Mouse (Mus musculus): ENCODE measurements at regions not wholly inside any gene's neighbourhood (a gene's known extent, or its start where the extent isn't known, plus 50 kb on each side); places are given as distances from the start of the nearest gene placed in this dataset.
A peak's percentile ranks its signal among the peaks of the same experiment; 100 is the strongest.

- H3K9me3 ChIP-seq (ENCODE audit: control insufficient read depth, low read length) = no peaks in the 10 kb centered on the region
- peaks cover 0 to 3% of the 10 kb centered on the region in 2 experiments; a peak in 1 of 4 replicates for H3K4me1 ChIP-seq (ENCODE audit: control insufficient read depth in 2 of 2, insufficient read depth in 2 of 2, low read length in 2 of 2)
- no peaks in the 10 kb centered on the region for H3K36me3 ChIP-seq (ENCODE audit: control insufficient read depth, insufficient read depth, low read length)
- no peak overlapping the region for H3K4me3 ChIP-seq (ENCODE audit: control insufficient read depth in 1 of 2, insufficient read depth in 1 of 2, low read depth in 1 of 2, low read length in 2 of 2)
- H3K27me3 ChIP-seq (ENCODE audit: control insufficient read depth, insufficient read depth, low read length) = no peaks in the 10 kb centered on the region
- H3K9ac ChIP-seq (ENCODE audit: low read length) = no peak overlapping the region
- 83% methylated on average over 3 of the region's 3 CpGs for WGBS
- ATAC-seq (ENCODE audit: insufficient number of reproducible peaks, insufficient read depth, low FRiP score, low read depth) = no peak
- no peak overlapping the region for H3K27ac ChIP-seq (replicated peaks in 1 of 2; ENCODE audit: control insufficient read depth in 1 of 2, insufficient read depth in 1 of 2, low read depth in 2 of 2, low read length in 2 of 2)
- H3K4me2 ChIP-seq (ENCODE audit: low read length) = no peak overlapping the region
Measured at GRCm38 (mm10) chr11:90122709-90123108, 64.8 kb upstream of the Gm45716 start.

GRCm38 (mm10) chr11:90123851-90124250 lies 63.6 kb upstream of the Gm45716 start:
- ATAC-seq (ENCODE audit: insufficient number of reproducible peaks, insufficient read depth, low FRiP score, low read depth) = no peak

GRCm38 (mm10) chr11:90126289-90126688 lies 61.2 kb upstream of the Gm45716 start:
- 74% methylated on average over 4 of the region's 4 CpGs for WGBS
- no peak overlapping the region for H3K27ac ChIP-seq (replicated peaks in 1 of 2; ENCODE audit: control insufficient read depth in 1 of 2, insufficient read depth in 1 of 2, low read depth in 2 of 2, low read length in 2 of 2)
- no peaks in the 10 kb centered on the region for H3K27me3 ChIP-seq (ENCODE audit: control insufficient read depth, insufficient read depth, low read length)
- ATAC-seq (ENCODE audit: insufficient number of reproducible peaks, insufficient read depth, low FRiP score, low read depth) = no peak
- H3K4me2 ChIP-seq (ENCODE audit: low read length) = no peak overlapping the region
- no peaks in the 10 kb centered on the region for H3K36me3 ChIP-seq (ENCODE audit: control insufficient read depth, insufficient read depth, low read length)
- no peaks in the 10 kb centered on the region for H3K9me3 ChIP-seq (ENCODE audit: control insufficient read depth, low read length)
- H3K4me1 ChIP-seq (ENCODE audit: control insufficient read depth in 2 of 2, insufficient read depth in 2 of 2, low read length in 2 of 2) = peaks cover 13 to 15% of the 10 kb centered on the region in 2 experiments
- H3K9ac ChIP-seq (ENCODE audit: low read length) = no peak overlapping the region
- no peak overlapping the region for H3K4me3 ChIP-seq (ENCODE audit: control insufficient read depth in 1 of 2, insufficient read depth in 1 of 2, low read depth in 1 of 2, low read length in 2 of 2)

More at GRCm38 (mm10) chr11:90123851-90124250, 63.6 kb upstream of the Gm45716 start:
- no peaks in the 10 kb centered on the region for H3K36me3 ChIP-seq (ENCODE audit: control insufficient read depth, insufficient read depth, low read length)
- H3K9me3 ChIP-seq (ENCODE audit: control insufficient read depth, low read length) = no peaks in the 10 kb centered on the region
- no peaks in the 10 kb centered on the region; a peak in 1 of 4 replicates for H3K4me1 ChIP-seq (ENCODE audit: control insufficient read depth in 2 of 2, insufficient read depth in 2 of 2, low read length in 2 of 2)
- H3K9ac ChIP-seq (ENCODE audit: low read length) = no peak overlapping the region
- no peak overlapping the region for H3K4me2 ChIP-seq (ENCODE audit: low read length)
- no peak overlapping the region for H3K27ac ChIP-seq (replicated peaks in 1 of 2; ENCODE audit: control insufficient read depth in 1 of 2, insufficient read depth in 1 of 2, low read depth in 2 of 2, low read length in 2 of 2)
- WGBS = 51% methylated on average over 5 of the region's 5 CpGs
- H3K27me3 ChIP-seq (ENCODE audit: control insufficient read depth, insufficient read depth, low read length) = no peaks in the 10 kb centered on the region
- H3K4me3 ChIP-seq (ENCODE audit: control insufficient read depth in 1 of 2, insufficient read depth in 1 of 2, low read depth in 1 of 2, low read length in 2 of 2) = no peak overlapping the region

- no peak overlapping the region for H3K4me3 ChIP-seq (ENCODE audit: control insufficient read depth in 1 of 2, insufficient read depth in 1 of 2, low read depth in 1 of 2, low read length in 2 of 2)
- H3K27ac ChIP-seq (replicated peaks in 1 of 2; ENCODE audit: control insufficient read depth in 1 of 2, insufficient read depth in 1 of 2, low read depth in 2 of 2, low read length in 2 of 2) = peak overlapping the region in 1 of 2 experiments; percentile 69; a peak in 1 of 4 replicates
- H3K36me3 ChIP-seq (ENCODE audit: control insufficient read depth, insufficient read depth, low read length) = no peaks in the 10 kb centered on the region
- ATAC-seq (ENCODE audit: insufficient number of reproducible peaks, insufficient read depth, low FRiP score, low read depth) = no peak
- WGBS = 59% methylated on average over 7 of the region's 7 CpGs
- H3K27me3 ChIP-seq (ENCODE audit: control insufficient read depth, insufficient read depth, low read length) = no peaks in the 10 kb centered on the region
- H3K9ac ChIP-seq (ENCODE audit: low read length) = no peak overlapping the region
- peaks cover 13 to 18% of the 10 kb centered on the region in 2 experiments for H3K4me1 ChIP-seq (ENCODE audit: control insufficient read depth in 2 of 2, insufficient read depth in 2 of 2, low read length in 2 of 2)
- no peaks in the 10 kb centered on the region for H3K9me3 ChIP-seq (ENCODE audit: control insufficient read depth, low read length)
- H3K4me2 ChIP-seq (ENCODE audit: low read length) = no peak overlapping the region
Measured at GRCm38 (mm10) chr11:90128865-90129415, 58.5 kb upstream of the Gm45716 start.

- Histone ChIP-seq H3K9me3 (ENCODE audit: control insufficient read depth, low read length) (no peaks in the 10 kb centered on the region), H3K4me1 (ENCODE audit: control insufficient read depth in 2 of 2, insufficient read depth in 2 of 2, low read length in 2 of 2) (peaks cover 13 to 18% of the 10 kb centered on the region in 2 experiments), H3K27ac (replicated peaks in 1 of 2; ENCODE audit: control insufficient read depth in 1 of 2, insufficient read depth in 1 of 2, low read depth in 2 of 2, low read length in 2 of 2) (peak overlapping the region; percentile 69 to 78), H3K4me3 (ENCODE audit: control insufficient read depth in 1 of 2, insufficient read depth in 1 of 2, low read depth in 1 of 2, low read length in 2 of 2) (no peak overlapping the region), H3K4me2 (ENCODE audit: low read length) (peak overlapping the region; percentile 34), H3K36me3 (ENCODE audit: control insufficient read depth, insufficient read depth, low read length) (no peaks in the 10 kb centered on the region), H3K27me3 (ENCODE audit: control insufficient read depth, insufficient read depth, low read length) (no peaks in the 10 kb centered on the region), H3K9ac (ENCODE audit: low read length) (0 out of 2 replicates have a peak overlapping the region, but pooled peaks have one; percentile 10)
- 32% methylated on average over 12 of the region's 12 CpGs for WGBS
- peak; percentile 70 for ATAC-seq (ENCODE audit: insufficient number of reproducible peaks, insufficient read depth, low FRiP score, low read depth)
Measured at GRCm38 (mm10) chr11:90129793-90130624, 57.5 kb upstream of the Gm45716 start.

- H3K4me2 ChIP-seq (ENCODE audit: low read length) = no peak overlapping the region
- WGBS = 60% methylated on average over 1 of the region's 1 CpGs
- H3K4me1 ChIP-seq (ENCODE audit: control insufficient read depth in 2 of 2, insufficient read depth in 2 of 2, low read length in 2 of 2) = peaks cover 13 to 18% of the 10 kb centered on the region in 2 experiments
- no peaks in the 10 kb centered on the region for H3K36me3 ChIP-seq (ENCODE audit: control insufficient read depth, insufficient read depth, low read length)
- 0 out of 2 replicates have a peak, but pooled peaks have one; percentile 56 for ATAC-seq (ENCODE audit: insufficient number of reproducible peaks, insufficient read depth, low FRiP score, low read depth)
- no peaks in the 10 kb centered on the region for H3K27me3 ChIP-seq (ENCODE audit: control insufficient read depth, insufficient read depth, low read length)
- 0 out of 2 replicates have a peak, but pooled peaks cover 3% of the 10 kb centered on the region for H3K9me3 ChIP-seq (ENCODE audit: control insufficient read depth, low read length)
- H3K9ac ChIP-seq (ENCODE audit: low read length) = no peak overlapping the region
- H3K4me3 ChIP-seq (ENCODE audit: control insufficient read depth in 1 of 2, insufficient read depth in 1 of 2, low read depth in 1 of 2, low read length in 2 of 2) = no peak overlapping the region
- peak overlapping the region in 1 of 2 experiments; percentile 69 for H3K27ac ChIP-seq (replicated peaks in 1 of 2; ENCODE audit: control insufficient read depth in 1 of 2, insufficient read depth in 1 of 2, low read depth in 2 of 2, low read length in 2 of 2)
Measured at GRCm38 (mm10) chr11:90130635-90131034, 56.8 kb upstream of the Gm45716 start.

- no peak for ATAC-seq (ENCODE audit: insufficient number of reproducible peaks, insufficient read depth, low FRiP score, low read depth)
- 0 out of 2 replicates have a peak, but pooled peaks cover 3% of the 10 kb centered on the region for H3K9me3 ChIP-seq (ENCODE audit: control insufficient read depth, low read length)
Measured at GRCm38 (mm10) chr11:90132579-90132978, 54.9 kb upstream of the Gm45716 start.

More at GRCm38 (mm10) chr11:90132579-90132978, 54.9 kb upstream of the Gm45716 start:
- Histone ChIP-seq H3K27ac (replicated peaks in 1 of 2; ENCODE audit: control insufficient read depth in 1 of 2, insufficient read depth in 1 of 2, low read depth in 2 of 2, low read length in 2 of 2) (no peak overlapping the region; a peak in 1 of 4 replicates), H3K36me3 (ENCODE audit: control insufficient read depth, insufficient read depth, low read length) (no peaks in the 10 kb centered on the region), H3K9ac (ENCODE audit: low read length) (no peak overlapping the region), H3K4me1 (ENCODE audit: control insufficient read depth in 2 of 2, insufficient read depth in 2 of 2, low read length in 2 of 2) (peaks cover 13 to 18% of the 10 kb centered on the region in 2 experiments), H3K27me3 (ENCODE audit: control insufficient read depth, insufficient read depth, low read length) (no peaks in the 10 kb centered on the region), H3K4me2 (ENCODE audit: low read length) (no peak overlapping the region), H3K4me3 (ENCODE audit: control insufficient read depth in 1 of 2, insufficient read depth in 1 of 2, low read depth in 1 of 2, low read length in 2 of 2) (no peak overlapping the region)
- 39% methylated on average over 5 of the region's 5 CpGs for WGBS
